Mouse (Mus musculus) embryonic fibroblast, embryonic 13.5 days (primary cell): Measurements from ENCODE around the gene Tmco4. TPM values are rescaled to one million over a fixed set of nuclear protein-coding genes. Genes with fewer than 3 reads are reported as not detected.

Source experiments
- H3K27ac ChIP-seq: 2 replicates; pipeline ENCODE4 v1.5.1; 2012; ENCODE audit warnings: low read length, control low read depth, inconsistent platforms; ENCODE audit not compliant: insufficient read depth
- H3K4me1 ChIP-seq: 2 replicates; pipeline ENCODE4 v1.6.1; 2011; ENCODE audit warnings: low read length; ENCODE audit not compliant: control insufficient read depth, insufficient read depth
- H3K4me3 ChIP-seq: 2 replicates; pipeline ENCODE4 v1.5.1; 2011; ENCODE audit warnings: mild to moderate bottlenecking, control low read depth, low read length; ENCODE audit not compliant: insufficient read depth
- CTCF ChIP-seq: IDR thresholded peaks from 2 replicates; pipeline ENCODE4 v1.5.1; 2011; ENCODE audit warnings: mild to moderate bottlenecking, control low read depth, low read length, moderate library complexity, borderline replicate concordance; ENCODE audit not compliant: insufficient read depth
- POLR2A ChIP-seq: IDR thresholded peaks from 2 replicates; pipeline ENCODE4 v1.6.1; 2011; ENCODE audit warnings: low read depth, mild to moderate bottlenecking, control low read depth, low read length, moderate library complexity
- polyA plus RNA-seq: library from polyadenylated mRNA; stranded (reverse); fragments of >200 nt; gene quantifications from 2 replicates; pipeline ENCODE4 v1.2.4, GENCODE M21; 2011; ENCODE audit warnings: low read depth; ENCODE audit not compliant: missing spikeins, insufficient read length

Gene Tmco4
- polyA plus RNA-seq, 1 experiment, result 14.3 TPM

DNA sequence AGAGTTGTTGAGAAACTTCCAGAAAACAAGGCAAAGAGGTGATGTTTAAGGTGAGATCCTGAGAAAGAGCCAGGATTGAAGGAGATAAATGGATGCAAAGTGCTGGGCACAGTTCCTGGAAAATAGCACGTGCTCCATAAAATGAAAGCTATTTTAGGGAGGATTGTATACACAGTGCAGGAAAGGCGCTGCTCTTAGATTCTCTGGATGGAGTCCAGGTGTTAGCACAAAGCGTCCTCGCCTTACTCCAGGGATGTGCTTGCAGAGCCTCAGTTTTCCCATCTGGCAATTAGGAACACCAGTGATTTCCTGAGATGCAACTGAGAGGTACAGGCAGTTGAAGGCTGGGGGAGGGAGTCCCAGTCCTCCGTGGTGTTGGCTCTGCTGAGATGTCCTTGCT is 123.5 kb downstream of the Tmco4 start:
- no peak overlapping the region for H3K4me3 ChIP-seq
- H3K27ac ChIP-seq, result no peak overlapping the region
- no peaks in the 10 kb centered on the region; the same call in 1 of the 2 replicates for H3K4me1 ChIP-seq
- no peak for TF ChIP-seq POLR2A
- no peak for TF ChIP-seq CTCF

DNA sequence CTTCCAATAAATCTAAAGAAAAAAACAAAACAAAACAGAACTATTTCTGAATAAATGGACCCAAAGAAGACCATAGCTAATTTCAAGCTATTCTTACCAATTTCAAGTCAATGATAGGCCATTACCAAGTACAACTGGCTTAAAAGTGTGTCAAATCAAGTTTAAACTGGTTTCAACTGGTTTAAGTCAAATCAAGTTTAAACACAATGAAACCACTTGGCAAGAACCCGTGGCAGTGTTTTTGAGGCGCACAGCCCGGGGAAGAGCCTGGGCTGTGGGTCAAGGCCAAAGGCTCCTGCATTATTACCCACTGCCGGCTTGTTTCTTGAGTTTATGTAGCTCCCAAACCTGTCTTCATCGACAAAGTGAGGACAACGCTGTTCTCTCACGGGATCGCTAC is 127.6 kb downstream of the Tmco4 start:
- no peak for TF ChIP-seq CTCF
- TF ChIP-seq POLR2A, result no peak
- Histone ChIP-seq H3K27ac (no peak overlapping the region), H3K4me1 (peaks cover 1% of the 10 kb centered on the region; the same call in 1 of the 2 replicates), H3K4me3 (no peak overlapping the region)

DNA sequence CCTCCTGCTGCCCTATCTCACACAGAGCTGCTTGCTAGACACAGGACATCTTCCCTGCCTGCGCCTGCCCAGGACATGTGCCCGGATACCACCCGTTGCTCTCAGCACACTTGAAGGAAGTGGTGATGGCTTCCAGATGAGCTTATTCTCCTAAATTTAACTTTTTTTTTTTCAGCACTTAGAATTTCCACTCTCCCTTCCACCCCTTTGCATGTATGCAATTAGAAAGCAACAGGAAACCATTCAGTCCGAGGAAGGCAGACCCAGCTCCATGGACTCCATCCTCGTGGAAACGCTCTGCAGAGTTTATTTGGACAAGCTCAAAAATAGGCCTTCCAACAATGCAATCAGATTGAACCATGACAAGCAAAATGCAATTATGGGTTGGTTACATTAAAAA is 128.9 kb downstream of the Tmco4 start:
- H3K4me3 ChIP-seq, result no peak overlapping the region
- TF ChIP-seq POLR2A, result no peak
- no peak for TF ChIP-seq CTCF
- peaks cover 13% of the 10 kb centered on the region for H3K4me1 ChIP-seq
- H3K27ac ChIP-seq, result no peak overlapping the region

DNA sequence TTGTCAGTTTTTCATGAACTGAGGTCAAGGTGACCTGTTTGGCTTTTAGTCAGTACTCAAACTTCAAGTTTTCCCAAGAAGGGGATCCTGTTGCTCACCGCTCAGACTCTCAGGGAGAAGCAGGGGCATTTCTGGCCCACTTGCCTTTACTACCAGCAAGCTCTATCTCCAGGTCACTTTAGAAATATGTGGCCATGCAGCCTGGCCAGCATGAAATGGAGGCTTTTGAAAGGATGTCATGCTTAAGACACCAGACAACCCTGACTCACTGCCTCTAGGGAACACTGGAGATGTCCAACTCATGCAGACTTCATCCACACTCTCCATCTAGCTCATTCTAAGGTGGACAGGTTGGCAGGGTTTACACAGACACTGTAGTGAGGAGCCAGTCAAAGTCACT is 132.8 kb downstream of the Tmco4 start:
- TF ChIP-seq CTCF (no peak), POLR2A (no peak)
- H3K27ac ChIP-seq, result peak overlapping the region; percentile 21; the same call in 1 of the 2 replicates
- no peak overlapping the region for H3K4me3 ChIP-seq
- peaks cover 16% of the 10 kb centered on the region for H3K4me1 ChIP-seq

Other genes with a start within 250 kb of the Tmco4 start
- gene Pla2g2c, start 248.1 kb upstream of the Tmco4 start, polyA plus RNA-seq, result not detected in 2 replicates
- not detected in 2 replicates for gene Ubxn10, start 235.7 kb upstream of the Tmco4 start, polyA plus RNA-seq
- gene Pla2g2f, start 215.3 kb upstream of the Tmco4 start, polyA plus RNA-seq, result not detected in 2 replicates
- gene Pla2g2d, start 197.2 kb upstream of the Tmco4 start, polyA plus RNA-seq, result not detected in 2 replicates
- gene Pla2g5, start 109.4 kb upstream of the Tmco4 start, polyA plus RNA-seq, result not detected in 2 replicates
- not detected in 2 replicates for gene Gm13030, start 98.9 kb upstream of the Tmco4 start, polyA plus RNA-seq
- gene Pla2g2e, start 94.9 kb upstream of the Tmco4 start, polyA plus RNA-seq, result 0.61 TPM in 1 of 2 replicates, not detected in the other
- gene Otud3, start 58.9 kb upstream of the Tmco4 start, polyA plus RNA-seq, result 8.9 and 9.2 TPM in 2 replicates
- gene Rnf186, start 5.8 kb upstream of the Tmco4 start, polyA plus RNA-seq, result not detected in 2 replicates
- gene Htr6, start 102.7 kb downstream of the Tmco4 start, polyA plus RNA-seq, result not detected in 2 replicates
- 51.8 and 64.3 TPM in 2 replicates for gene Nbl1, start 120.1 kb downstream of the Tmco4 start, polyA plus RNA-seq
- gene Minos1, start 158.2 kb downstream of the Tmco4 start, polyA plus RNA-seq, result 178 and 193 TPM in 2 replicates
- 355 and 440 TPM in 2 replicates for gene Capzb, start 220.0 kb downstream of the Tmco4 start, polyA plus RNA-seq